Mouse (Mus musculus) limb, embryonic 11.5 days (tissue): ENCODE results near the gene 9530053A07Rik. TPM values are rescaled to one million over a fixed set of nuclear protein-coding genes. Genes with fewer than 3 reads are reported as not detected.
"Not testable (repeated sequence)": the region's sequence is repeated elsewhere in the genome, so short reads cannot be mapped to it uniquely, and the experiment has no call there.

Experiments
- ATAC-seq: fragments of 200-750 bp; cut with Nextera tagmentation; 2 replicates; pipeline ENCODE4 v1.8.0; 2017; ENCODE audit warnings: low read depth; ENCODE audit not compliant: insufficient number of reproducible peaks, low FRiP score, low TSS enrichment
- DNase-seq: peaks from one replicate; pipeline ENCODE4 v3.0.0-alpha.2; 2015; ENCODE audit warnings: low spot score
- H3K27ac ChIP-seq: fragments of 300-500 bp; sonication (generic); replicated peaks from 2 replicates; pipeline ENCODE4 v1.5.1; 2014; ENCODE audit warnings: low read depth, mild to moderate bottlenecking, low read length
- H3K27me3 ChIP-seq: fragments of 300-500 bp; sonication (generic); 2 replicates; pipeline ENCODE4 v1.6.1; 2014; ENCODE audit warnings: mild to moderate bottlenecking, low read length, mixed read lengths; ENCODE audit not compliant: control insufficient read depth, insufficient read depth
- H3K36me3 ChIP-seq: fragments of 300-500 bp; sonication (generic); 2 replicates; pipeline ENCODE4 v1.6.1; 2014; ENCODE audit warnings: mild to moderate bottlenecking, low read length, moderate library complexity, mixed read lengths; ENCODE audit not compliant: control insufficient read depth, insufficient read depth
- H3K4me1 ChIP-seq: fragments of 300-500 bp; sonication (generic); 2 replicates; pipeline ENCODE4 v1.6.1; 2014; ENCODE audit warnings: low read length, mixed read lengths; ENCODE audit not compliant: control insufficient read depth, insufficient read depth
- H3K4me2 ChIP-seq: fragments of 300-500 bp; sonication (generic); 2 replicates; pipeline ENCODE4 v1.6.1; 2014; ENCODE audit warnings: low read depth, mild to moderate bottlenecking, moderate library complexity; ENCODE audit not compliant: severe bottlenecking
- H3K4me3 ChIP-seq: fragments of 300-500 bp; sonication (generic); 2 replicates; pipeline ENCODE4 v1.5.1; 2014; ENCODE audit warnings: low read depth, low read length
- H3K9ac ChIP-seq: fragments of 300-500 bp; sonication (generic); 2 replicates; pipeline ENCODE4 v1.6.1; 2014; ENCODE audit warnings: mild to moderate bottlenecking, low read length
- H3K9me3 ChIP-seq: fragments of 300-500 bp; sonication (generic); 2 replicates; pipeline ENCODE4 v1.6.1; 2016; ENCODE audit warnings: low read length; ENCODE audit not compliant: control insufficient read depth
- WGBS: fragments of 180-500 bp; shearing (Covaris S2); extraction: QIAGEN DNeasy Blood & Tissue Kit; methylation state at CpG from one replicate; pipeline ENCODE4 v1.1.7; 2014; 5-methylcytosine and 5-hydroxymethylcytosine counted together
- polyA plus RNA-seq: library from polyadenylated mRNA; unstranded; fragments of >200 nt; fragmentation: Nextera tagmentation; extraction: Ambion mirVana; gene quantifications from 2 replicates; pipeline ENCODE4 v1.2.1, GENCODE M21; 2014

9530053A07Rik gene
- polyA plus RNA-seq, 1 experiment from 2014 or later: 0.01 TPM

GRCm38 (mm10) chr7:28106241-28106640 is 23.0 kb upstream of the 9530053A07Rik start:
- ATAC-seq (no peak), DNase-seq (no peak)
- H3K27me3 ChIP-seq: peaks cover 3% of the 10 kb centered on the region; the same call in 1 of the 2 replicates
- H3K4me3 ChIP-seq: no peak overlapping the region
- H3K4me2 ChIP-seq: no peak overlapping the region
- no peaks in the 10 kb centered on the region for H3K36me3 ChIP-seq
- H3K4me1 ChIP-seq: no peaks in the 10 kb centered on the region
- no peaks in the 10 kb centered on the region for H3K9me3 ChIP-seq
- whole genome bisulfite sequencing: 88% methylated on average over 11 of the region's 11 CpGs
- no peak overlapping the region for H3K9ac ChIP-seq
- H3K27ac ChIP-seq: no peak overlapping the region

GRCm38 (mm10) chr7:28114648-28115047 is 14.6 kb upstream of the 9530053A07Rik start:
- no peak for ATAC-seq
- no peaks in the 10 kb centered on the region for H3K36me3 ChIP-seq
- H3K9ac ChIP-seq: no peak overlapping the region
- DNase-seq: no peak
- 74% methylated on average over 2 of the region's 2 CpGs for WGBS
- H3K27me3 ChIP-seq: no peaks in the 10 kb centered on the region
- no peaks in the 10 kb centered on the region for H3K4me1 ChIP-seq
- no peak overlapping the region for H3K27ac ChIP-seq
- no peak overlapping the region for H3K4me2 ChIP-seq
- no peak overlapping the region for H3K4me3 ChIP-seq
- H3K9me3 ChIP-seq: no peaks in the 10 kb centered on the region

- DNase-seq (peak; percentile 51), ATAC-seq (no peak)
- H3K9me3 ChIP-seq: no peaks in the 10 kb centered on the region
- no peak overlapping the region for H3K4me2 ChIP-seq
- no peak overlapping the region for H3K4me3 ChIP-seq
- H3K27ac ChIP-seq: no peak overlapping the region
- no peaks in the 10 kb centered on the region for H3K27me3 ChIP-seq
- H3K36me3 ChIP-seq: no peaks in the 10 kb centered on the region
- no peaks in the 10 kb centered on the region for H3K4me1 ChIP-seq
- no peak overlapping the region for H3K9ac ChIP-seq
- WGBS: 64% methylated on average over 5 of the region's 5 CpGs
Measured at GRCm38 (mm10) chr7:28137613-28138012, 8.3 kb downstream of the 9530053A07Rik start.

- Histone ChIP-seq H3K4me2 (no peak overlapping the region), H3K4me1 (no peaks in the 10 kb centered on the region), H3K27ac (no peak overlapping the region), H3K4me3 (no peak overlapping the region), H3K36me3 (no peaks in the 10 kb centered on the region), H3K27me3 (no peaks in the 10 kb centered on the region), H3K9ac (no peak overlapping the region), H3K9me3 (peaks cover 3% of the 10 kb centered on the region; the same call in 1 of the 2 replicates)
- ATAC-seq (peak; percentile 76; the same call in 1 of the 2 replicates), DNase-seq (peak; percentile 84)
- 24% methylated on average over 3 of the region's 3 CpGs for WGBS
Measured at GRCm38 (mm10) chr7:28148263-28148662, 19.0 kb downstream of the 9530053A07Rik start.

GRCm38 (mm10) chr7:28149841-28150240 is 20.6 kb downstream of the 9530053A07Rik start:
- no peaks in the 10 kb centered on the region for H3K4me1 ChIP-seq
- H3K9ac ChIP-seq: no peak overlapping the region
- no peaks in the 10 kb centered on the region for H3K9me3 ChIP-seq
- H3K4me3 ChIP-seq: no peak overlapping the region
- H3K27ac ChIP-seq: no peak overlapping the region
- WGBS: 88% methylated on average over 1 of the region's 1 CpGs
- ATAC-seq: no peak
- no peak overlapping the region for H3K4me2 ChIP-seq
- H3K27me3 ChIP-seq: no peaks in the 10 kb centered on the region
- no peaks in the 10 kb centered on the region for H3K36me3 ChIP-seq
- DNase-seq: no peak

GRCm38 (mm10) chr7:28151584-28152221 is 22.4 kb downstream of the 9530053A07Rik start:
- Histone ChIP-seq H3K4me1 (no peaks in the 10 kb centered on the region), H3K27me3 (no peaks in the 10 kb centered on the region), H3K27ac (no peak overlapping the region), H3K4me3 (no peak overlapping the region), H3K9ac (no peak overlapping the region), H3K4me2 (no peak overlapping the region), H3K9me3 (no peaks in the 10 kb centered on the region), H3K36me3 (no peaks in the 10 kb centered on the region)
- DNase-seq (peak; percentile 71), ATAC-seq (no peak)
- WGBS: 21% methylated on average over 13 of the region's 13 CpGs

- H3K27ac ChIP-seq, H3K4me2 ChIP-seq, H3K4me3 ChIP-seq, H3K27me3 ChIP-seq, ATAC-seq, H3K9ac ChIP-seq, DNase-seq, H3K36me3 ChIP-seq, H3K9me3 ChIP-seq, H3K4me1 ChIP-seq: not testable (repeated sequence)
- 48% methylated on average over 4 of the region's 5 CpGs for WGBS
Measured at GRCm38 (mm10) chr7:28153595-28153994, 24.3 kb downstream of the 9530053A07Rik start.

GRCm38 (mm10) chr7:28159292-28159691 is 30.0 kb downstream of the 9530053A07Rik start:
- Histone ChIP-seq H3K4me1 (no peaks in the 10 kb centered on the region), H3K4me2 (no peak overlapping the region), H3K9me3 (no peaks in the 10 kb centered on the region), H3K27me3 (no peaks in the 10 kb centered on the region), H3K9ac (no peak overlapping the region), H3K4me3 (no peak overlapping the region), H3K36me3 (no peaks in the 10 kb centered on the region), H3K27ac (no peak overlapping the region)
- 51% methylated on average over 6 of the region's 6 CpGs for WGBS
- DNase-seq: no peak
- ATAC-seq: no peak

GRCm38 (mm10) chr7:28159893-28160292 is 30.6 kb downstream of the 9530053A07Rik start:
- no peak overlapping the region for H3K27ac ChIP-seq
- H3K4me2 ChIP-seq: no peak overlapping the region
- H3K9ac ChIP-seq: no peak overlapping the region
- no peak overlapping the region for H3K4me3 ChIP-seq
- no peaks in the 10 kb centered on the region for H3K27me3 ChIP-seq
- ATAC-seq (no peak), DNase-seq (no peak)
- 86% methylated on average over 3 of the region's 3 CpGs for whole genome bisulfite sequencing
- H3K9me3 ChIP-seq: no peaks in the 10 kb centered on the region
- no peaks in the 10 kb centered on the region for H3K4me1 ChIP-seq
- no peaks in the 10 kb centered on the region for H3K36me3 ChIP-seq
